Mouse (Mus musculus): ENCODE results near the gene Mttp. TPM values are rescaled to one million over a fixed set of nuclear protein-coding genes. Genes with fewer than 3 reads are reported as not detected.

Gene Mttp
- polyA plus RNA-seq, 1 experiment from 2014 or later: 48.8 TPM

DNA sequence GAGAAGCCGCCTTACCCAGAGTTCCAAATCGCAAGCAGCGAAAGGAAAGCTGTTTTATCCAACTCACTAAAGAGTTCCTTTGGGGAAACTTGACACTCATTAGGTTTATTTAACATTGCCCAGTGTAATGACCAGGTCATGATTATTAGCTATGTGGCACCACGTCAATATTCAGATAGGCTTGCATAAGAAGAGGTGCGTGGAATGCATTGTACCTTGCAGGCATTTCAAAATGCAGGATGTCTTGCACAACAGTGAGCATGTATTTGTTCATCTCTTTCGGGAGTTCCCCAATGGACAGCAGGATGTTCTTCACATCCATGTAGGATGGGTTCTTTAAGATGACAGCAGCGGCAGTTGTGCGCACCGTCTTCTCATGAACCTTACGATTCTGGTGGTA is 37.9 kb downstream of the Mttp start:
- Histone ChIP-seq H3K9ac (ENCODE audit: low read depth, low read length) (no peak overlapping the region), H3K36me3 (ENCODE audit: control insufficient read depth, insufficient read depth) (no peaks in the 10 kb centered on the region; the same call in none of the 2 replicates), H3K27ac (ENCODE audit: low read length) (no peak overlapping the region), H3K4me2 (ENCODE audit: low read depth, low read length) (no peak overlapping the region), H3K4me1 (ENCODE audit: control insufficient read depth, low read depth, low read length) (no peaks in the 10 kb centered on the region), H3K4me3 (ENCODE audit: low read depth, low read length) (no peak overlapping the region), H3K27me3 (ENCODE audit: control insufficient read depth, insufficient read depth, low read depth, low read length) (no peaks in the 10 kb centered on the region), H3K9me3 (replicated peaks; ENCODE audit: control insufficient read depth, low read length) (no peaks in the 10 kb centered on the region)
- ATAC-seq (ENCODE audit: low read depth): peak; percentile 54
- WGBS (ENCODE audit: insufficient replicate concordance): 80% methylated on average over 10 of the region's 10 CpGs

DNA sequence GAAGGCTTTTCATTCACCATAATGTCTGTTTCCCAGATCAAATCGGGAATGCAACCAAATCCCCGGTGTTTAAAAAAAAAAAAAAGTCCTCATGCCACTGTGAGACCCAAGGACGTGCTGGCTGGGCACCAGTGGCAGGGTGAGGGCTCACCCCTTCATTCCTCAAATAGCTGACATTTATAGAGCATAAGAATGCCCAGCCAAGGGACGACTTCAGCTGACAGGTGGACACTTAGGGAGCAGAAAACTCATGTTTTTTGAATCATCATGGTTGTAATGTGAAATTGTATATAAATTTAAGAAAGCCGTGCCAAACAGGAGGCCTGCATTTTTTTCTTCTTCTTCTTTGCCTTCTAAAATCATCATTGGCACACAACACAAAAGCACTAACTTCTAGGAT is 39.7 kb downstream of the Mttp start:
- 59% methylated on average over 5 of the region's 5 CpGs for WGBS (ENCODE audit: insufficient replicate concordance)
- no peaks in the 10 kb centered on the region for H3K4me1 ChIP-seq (ENCODE audit: control insufficient read depth, low read depth, low read length)
- no peak overlapping the region for H3K4me3 ChIP-seq (ENCODE audit: low read depth, low read length)
- H3K27ac ChIP-seq (ENCODE audit: low read length): no peak overlapping the region
- H3K27me3 ChIP-seq (ENCODE audit: control insufficient read depth, insufficient read depth, low read depth, low read length): no peaks in the 10 kb centered on the region
- no peaks in the 10 kb centered on the region for H3K9me3 ChIP-seq (replicated peaks; ENCODE audit: control insufficient read depth, low read length)
- no peak overlapping the region for H3K9ac ChIP-seq (ENCODE audit: low read depth, low read length)
- no peaks in the 10 kb centered on the region; the same call in 1 of the 2 replicates for H3K36me3 ChIP-seq (ENCODE audit: control insufficient read depth, insufficient read depth)
- H3K4me2 ChIP-seq (ENCODE audit: low read depth, low read length): no peak overlapping the region
- no peak for ATAC-seq (ENCODE audit: low read depth)

DNA sequence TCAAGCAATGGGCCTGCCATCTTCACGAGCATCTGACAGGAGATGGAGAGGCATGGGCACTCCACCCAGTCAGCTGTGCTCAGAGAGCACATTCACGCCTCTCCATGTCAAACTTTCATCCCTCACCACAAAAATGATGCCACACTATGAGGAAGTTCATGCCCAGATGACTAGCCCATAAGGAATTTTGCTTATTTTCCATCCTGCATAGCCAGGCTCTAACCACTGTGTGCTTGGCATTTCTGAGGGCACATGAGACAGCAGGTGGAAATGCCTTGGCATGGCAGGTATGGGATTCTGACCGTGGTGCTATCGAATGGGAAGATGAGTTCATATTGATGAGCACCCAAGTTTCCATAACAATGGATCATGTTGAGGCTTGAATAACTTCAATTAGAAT is 41.1 kb downstream of the Mttp start:
- Histone ChIP-seq H3K27me3 (ENCODE audit: control insufficient read depth, insufficient read depth, low read depth, low read length) (no peaks in the 10 kb centered on the region), H3K27ac (ENCODE audit: low read length) (no peak overlapping the region), H3K4me1 (ENCODE audit: control insufficient read depth, low read depth, low read length) (no peaks in the 10 kb centered on the region), H3K36me3 (ENCODE audit: control insufficient read depth, insufficient read depth) (no peaks in the 10 kb centered on the region; the same call in 1 of the 2 replicates), H3K9me3 (replicated peaks; ENCODE audit: control insufficient read depth, low read length) (no peaks in the 10 kb centered on the region), H3K9ac (ENCODE audit: low read depth, low read length) (no peak overlapping the region), H3K4me2 (ENCODE audit: low read depth, low read length) (no peak overlapping the region), H3K4me3 (ENCODE audit: low read depth, low read length) (no peak overlapping the region)
- 64% methylated on average over 4 of the region's 4 CpGs for WGBS (ENCODE audit: insufficient replicate concordance)
- ATAC-seq (ENCODE audit: low read depth): no peak

DNA sequence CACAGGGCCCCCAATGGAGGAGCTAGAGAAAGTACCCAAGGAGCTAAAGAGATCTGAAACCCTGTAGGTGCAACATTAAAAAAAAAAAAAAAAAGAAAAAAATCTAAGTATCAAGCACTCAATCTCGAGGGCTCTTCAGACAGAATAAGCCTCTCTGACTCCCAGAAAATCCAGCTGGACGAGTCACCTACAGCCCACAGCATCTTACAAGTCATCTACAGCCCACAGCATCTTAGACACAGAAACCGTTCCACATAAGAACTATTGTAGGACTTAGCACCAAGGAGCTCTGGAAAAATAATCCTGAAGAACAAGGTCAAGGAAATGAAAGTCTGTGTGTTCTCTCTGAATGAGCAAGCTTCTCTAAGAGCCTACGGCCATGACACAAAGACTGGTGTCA is 42.8 kb downstream of the Mttp start:
- H3K4me2 ChIP-seq (ENCODE audit: low read depth, low read length): no peak overlapping the region
- no peaks in the 10 kb centered on the region; the same call in 1 of the 2 replicates for H3K36me3 ChIP-seq (ENCODE audit: control insufficient read depth, insufficient read depth)
- no peak overlapping the region for H3K9ac ChIP-seq (ENCODE audit: low read depth, low read length)
- no peak overlapping the region for H3K4me3 ChIP-seq (ENCODE audit: low read depth, low read length)
- no peak overlapping the region for H3K27ac ChIP-seq (ENCODE audit: low read length)
- no peak for ATAC-seq (ENCODE audit: low read depth)
- no peaks in the 10 kb centered on the region for H3K27me3 ChIP-seq (ENCODE audit: control insufficient read depth, insufficient read depth, low read depth, low read length)
- WGBS (ENCODE audit: insufficient replicate concordance): 65% methylated on average over 4 of the region's 4 CpGs
- H3K4me1 ChIP-seq (ENCODE audit: control insufficient read depth, low read depth, low read length): no peaks in the 10 kb centered on the region
- H3K9me3 ChIP-seq (replicated peaks; ENCODE audit: control insufficient read depth, low read length): no peaks in the 10 kb centered on the region

DNA sequence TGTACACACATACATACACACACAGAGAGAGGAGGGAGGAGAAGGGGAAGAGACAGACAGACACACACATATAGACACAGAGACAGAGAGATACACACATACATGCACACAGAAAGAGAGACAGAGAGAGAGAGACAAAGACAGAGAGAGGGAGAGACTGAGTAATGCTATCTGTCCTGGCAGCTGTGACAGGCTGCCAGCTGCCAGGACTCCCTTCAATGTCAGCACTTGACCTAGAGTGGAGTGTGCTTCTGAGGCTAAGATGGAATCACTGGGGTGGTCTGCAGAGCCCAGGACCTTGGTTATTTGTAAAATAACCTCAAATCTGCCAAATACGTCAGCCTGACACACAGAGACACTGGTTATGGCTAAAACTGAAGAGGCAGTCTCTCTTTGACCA is 47.0 kb downstream of the Mttp start:
- no peak overlapping the region for H3K4me2 ChIP-seq (ENCODE audit: low read depth, low read length)
- 50% methylated on average over 1 of the region's 1 CpGs for WGBS (ENCODE audit: insufficient replicate concordance)
- no peak overlapping the region for H3K4me3 ChIP-seq (ENCODE audit: low read depth, low read length)
- H3K36me3 ChIP-seq (ENCODE audit: control insufficient read depth, insufficient read depth): no peaks in the 10 kb centered on the region
- no peaks in the 10 kb centered on the region for H3K4me1 ChIP-seq (ENCODE audit: control insufficient read depth, low read depth, low read length)
- no peak for ATAC-seq (ENCODE audit: low read depth)
- H3K27ac ChIP-seq (ENCODE audit: low read length): no peak overlapping the region
- no peaks in the 10 kb centered on the region for H3K9me3 ChIP-seq (replicated peaks; ENCODE audit: control insufficient read depth, low read length)
- H3K9ac ChIP-seq (ENCODE audit: low read depth, low read length): no peak overlapping the region
- H3K27me3 ChIP-seq (ENCODE audit: control insufficient read depth, insufficient read depth, low read depth, low read length): no peaks in the 10 kb centered on the region

DNA sequence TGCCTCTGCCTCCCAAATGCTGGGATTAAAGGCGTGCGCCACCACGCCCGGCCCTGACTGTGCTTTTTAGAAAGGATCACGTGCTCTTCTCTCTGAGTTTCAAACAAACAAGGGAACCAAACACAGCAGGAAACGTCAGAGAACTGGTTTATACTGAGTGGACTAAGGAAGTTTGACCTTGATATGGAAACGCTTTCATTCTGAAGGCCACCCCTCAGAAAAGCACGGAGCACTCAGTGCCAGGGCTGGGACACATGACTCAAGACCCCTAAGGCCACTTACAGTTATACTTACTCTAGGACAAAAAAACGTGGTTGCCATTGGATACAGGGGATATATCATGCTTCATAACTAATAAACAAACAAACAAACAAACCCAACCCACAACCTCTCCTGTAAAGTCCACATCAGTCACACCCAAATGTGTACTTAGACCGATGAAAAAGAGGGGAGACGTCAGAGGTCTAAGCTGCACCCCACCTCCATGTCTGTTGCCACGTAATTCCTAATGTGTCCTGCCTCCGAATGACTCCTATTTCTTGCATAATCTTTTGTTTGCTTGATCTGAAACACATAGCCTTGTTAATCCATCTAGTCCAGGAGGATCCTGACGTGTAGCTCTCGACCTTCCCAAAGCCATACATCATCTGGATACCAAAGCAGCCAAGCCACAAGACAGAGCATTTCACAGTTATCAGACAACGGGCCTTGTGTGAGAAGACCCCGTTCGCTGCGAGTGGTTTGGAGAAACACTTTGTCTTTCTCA is 48.3 kb downstream of the Mttp start:
- Histone ChIP-seq H3K4me1 (ENCODE audit: control insufficient read depth, low read depth, low read length) (no peaks in the 10 kb centered on the region), H3K4me3 (ENCODE audit: low read depth, low read length) (no peak overlapping the region), H3K27ac (ENCODE audit: low read length) (no peak overlapping the region), H3K36me3 (ENCODE audit: control insufficient read depth, insufficient read depth) (no peaks in the 10 kb centered on the region), H3K9ac (ENCODE audit: low read depth, low read length) (no peak overlapping the region), H3K9me3 (replicated peaks; ENCODE audit: control insufficient read depth, low read length) (no peaks in the 10 kb centered on the region), H3K27me3 (ENCODE audit: control insufficient read depth, insufficient read depth, low read depth, low read length) (no peaks in the 10 kb centered on the region), H3K4me2 (ENCODE audit: low read depth, low read length) (no peak overlapping the region)
- ATAC-seq (ENCODE audit: low read depth): peak; percentile 32; the same call in 1 of the 2 replicates
- WGBS (ENCODE audit: insufficient replicate concordance): 66% methylated on average over 19 of the region's 19 CpGs

DNA sequence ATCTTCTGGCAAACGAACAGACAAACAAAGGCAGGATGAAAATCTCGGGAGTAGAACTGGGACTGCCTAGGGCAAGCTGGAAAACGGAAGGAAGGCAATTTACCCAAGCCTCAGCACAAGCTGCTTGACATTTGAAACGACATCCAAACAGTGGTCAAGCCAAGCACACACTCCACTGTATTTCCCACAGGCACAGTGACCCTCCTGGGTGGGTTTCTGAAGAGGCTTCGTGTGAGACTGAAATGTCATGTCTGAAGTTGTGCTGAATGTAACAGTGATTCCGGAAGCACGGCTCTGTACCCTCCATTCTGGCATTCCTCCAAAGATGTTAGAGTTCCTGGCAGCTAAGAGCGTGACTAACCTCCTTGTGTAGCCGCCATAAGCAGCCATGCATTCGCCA is 49.0 kb downstream of the Mttp start:
- Histone ChIP-seq H3K27ac (ENCODE audit: low read length) (no peak overlapping the region), H3K9ac (ENCODE audit: low read depth, low read length) (no peak overlapping the region), H3K9me3 (replicated peaks; ENCODE audit: control insufficient read depth, low read length) (no peaks in the 10 kb centered on the region), H3K4me1 (ENCODE audit: control insufficient read depth, low read depth, low read length) (no peaks in the 10 kb centered on the region), H3K36me3 (ENCODE audit: control insufficient read depth, insufficient read depth) (no peaks in the 10 kb centered on the region), H3K27me3 (ENCODE audit: control insufficient read depth, insufficient read depth, low read depth, low read length) (no peaks in the 10 kb centered on the region), H3K4me2 (ENCODE audit: low read depth, low read length) (no peak overlapping the region), H3K4me3 (ENCODE audit: low read depth, low read length) (no peak overlapping the region)
- 66% methylated on average over 10 of the region's 10 CpGs for whole genome bisulfite sequencing (ENCODE audit: insufficient replicate concordance)
- ATAC-seq (ENCODE audit: low read depth): no peak

DNA sequence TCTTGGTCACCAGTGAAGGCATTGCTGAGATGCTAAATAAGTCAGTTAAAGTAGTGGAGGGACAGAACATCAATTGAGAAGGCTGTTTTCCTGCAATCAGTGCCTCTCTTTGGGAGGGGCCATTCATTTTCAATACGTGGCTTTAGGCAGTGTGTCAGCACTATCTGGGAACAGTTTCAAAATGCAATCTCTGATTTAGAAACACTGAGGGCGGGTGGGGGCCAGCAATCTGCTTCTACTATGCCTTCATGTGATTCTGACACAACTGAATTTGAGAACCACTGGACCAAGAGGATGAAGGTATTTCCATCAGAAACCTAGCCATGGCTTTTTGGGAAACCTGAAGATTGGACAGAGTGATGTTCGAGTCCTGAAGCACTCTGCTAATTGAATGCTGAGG is 49.5 kb downstream of the Mttp start:
- Histone ChIP-seq H3K9ac (ENCODE audit: low read depth, low read length) (no peak overlapping the region), H3K36me3 (ENCODE audit: control insufficient read depth, insufficient read depth) (no peaks in the 10 kb centered on the region), H3K4me3 (ENCODE audit: low read depth, low read length) (no peak overlapping the region), H3K9me3 (replicated peaks; ENCODE audit: control insufficient read depth, low read length) (no peaks in the 10 kb centered on the region), H3K4me1 (ENCODE audit: control insufficient read depth, low read depth, low read length) (no peaks in the 10 kb centered on the region), H3K4me2 (ENCODE audit: low read depth, low read length) (no peak overlapping the region), H3K27ac (ENCODE audit: low read length) (no peak overlapping the region), H3K27me3 (ENCODE audit: control insufficient read depth, insufficient read depth, low read depth, low read length) (no peaks in the 10 kb centered on the region)
- ATAC-seq (ENCODE audit: low read depth): no peak
- WGBS (ENCODE audit: insufficient replicate concordance): 52% methylated on average over 3 of the region's 3 CpGs

DNA sequence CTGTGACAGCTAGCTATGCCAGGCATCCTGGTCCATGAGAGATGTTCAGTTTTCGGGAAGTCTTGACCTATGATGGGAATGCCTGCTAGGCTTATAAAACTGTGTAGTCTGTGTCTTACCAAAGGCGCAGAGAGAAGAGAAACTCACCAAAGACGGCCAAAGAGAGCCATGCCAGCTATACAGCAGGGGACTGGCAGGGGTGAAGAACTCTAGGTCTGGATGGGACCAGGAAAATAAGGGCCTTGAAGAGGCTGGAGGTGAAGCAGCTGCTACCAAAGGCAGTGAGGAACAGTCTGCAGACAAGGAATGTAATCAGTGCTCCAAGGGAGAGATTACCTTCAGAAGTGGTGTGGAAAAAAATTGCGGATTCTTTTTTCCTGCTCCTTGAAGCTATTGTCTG is 60.9 kb downstream of the Mttp start:
- H3K9me3 ChIP-seq (replicated peaks; ENCODE audit: control insufficient read depth, low read length): no peaks in the 10 kb centered on the region
- no peak overlapping the region for H3K9ac ChIP-seq (ENCODE audit: low read depth, low read length)
- ATAC-seq (ENCODE audit: low read depth): no peak
- H3K36me3 ChIP-seq (ENCODE audit: control insufficient read depth, insufficient read depth): no peaks in the 10 kb centered on the region
- no peak overlapping the region for H3K4me2 ChIP-seq (ENCODE audit: low read depth, low read length)
- whole genome bisulfite sequencing (ENCODE audit: insufficient replicate concordance): 62% methylated on average over 4 of the region's 4 CpGs
- H3K27ac ChIP-seq (ENCODE audit: low read length): no peak overlapping the region
- no peaks in the 10 kb centered on the region for H3K4me1 ChIP-seq (ENCODE audit: control insufficient read depth, low read depth, low read length)
- no peaks in the 10 kb centered on the region for H3K27me3 ChIP-seq (ENCODE audit: control insufficient read depth, insufficient read depth, low read depth, low read length)
- no peak overlapping the region for H3K4me3 ChIP-seq (ENCODE audit: low read depth, low read length)
